Mouse (Mus musculus) regulatory T cell (primary cell): ENCODE results near the gene Ext2.

Experiments
- in situ Hi-C: fragments of 300-600 bp; cut with MboI, MseI; formaldehyde crosslinking; loops from one replicate; pipeline ENCODE4 v1.15.1; 2025; ENCODE audit warnings: high pct_unique_total_duplicates

Gene Ext2

GRCm38 (mm10) chr2:93777056-93777430 is 45.3 kb downstream of the Ext2 start:
- in situ Hi-C loops, result no loop called here

GRCm38 (mm10) chr2:93776267-93777055 is 45.9 kb downstream of the Ext2 start:
- in situ Hi-C loops, result no loop called here

- in situ Hi-C loops, result no loop called here
These were observed 46.9 kb downstream of the Ext2 start for GRCm38 (mm10) chr2:93775431-93775830.

GRCm38 (mm10) chr2:93774946-93775345 is 47.4 kb downstream of the Ext2 start:
- in situ Hi-C loops, result no loop called here

- in situ Hi-C loops, result no loop called here
These were observed 49.6 kb downstream of the Ext2 start for GRCm38 (mm10) chr2:93772765-93773085.

GRCm38 (mm10) chr2:93772054-93772764 is 50.2 kb downstream of the Ext2 start:
- in situ Hi-C loops, result no loop called here

- in situ Hi-C loops, result no loop called here
These were observed 51.5 kb downstream of the Ext2 start for GRCm38 (mm10) chr2:93770895-93771294.

GRCm38 (mm10) chr2:93769875-93770274 is 52.5 kb downstream of the Ext2 start:
- in situ Hi-C loops, result no loop called here

GRCm38 (mm10) chr2:93765721-93766120 is 56.6 kb downstream of the Ext2 start:
- in situ Hi-C loops, result no loop called here

GRCm38 (mm10) chr2:93764211-93764610 is 58.2 kb downstream of the Ext2 start:
- in situ Hi-C loops, result no loop called here

GRCm38 (mm10) chr2:93760389-93760788 is 62.0 kb downstream of the Ext2 start:
- in situ Hi-C loops, result no loop called here

- in situ Hi-C loops, result no loop called here
These were observed 63.2 kb downstream of the Ext2 start for GRCm38 (mm10) chr2:93759173-93759572.

- in situ Hi-C loops, result no loop called here
These were observed 64.1 kb downstream of the Ext2 start for GRCm38 (mm10) chr2:93758298-93758697.

- in situ Hi-C loops, result no loop called here
These were observed 68.0 kb downstream of the Ext2 start for GRCm38 (mm10) chr2:93754366-93754765.

GRCm38 (mm10) chr2:93753147-93753758 is 69.1 kb downstream of the Ext2 start:
- in situ Hi-C loops, result no loop called here

- in situ Hi-C loops, result no loop called here
These were observed 72.7 kb downstream of the Ext2 start for GRCm38 (mm10) chr2:93749709-93750108.

- in situ Hi-C loops, result no loop called here
These were observed 74.7 kb downstream of the Ext2 start for GRCm38 (mm10) chr2:93747538-93748126.

- in situ Hi-C loops, result no loop called here
These were observed 75.7 kb downstream of the Ext2 start for GRCm38 (mm10) chr2:93746620-93747019.

GRCm38 (mm10) chr2:93746162-93746561 is 76.2 kb downstream of the Ext2 start:
- in situ Hi-C loops, result no loop called here

GRCm38 (mm10) chr2:93745741-93746140 is 76.6 kb downstream of the Ext2 start:
- in situ Hi-C loops, result no loop called here

- in situ Hi-C loops, result no loop called here
These were observed 77.8 kb downstream of the Ext2 start for GRCm38 (mm10) chr2:93744346-93745229.
